Mouse (Mus musculus) embryo, embryonic 11 days (tissue): ENCODE data around the gene Igf2bp2.

Source experiments
- DNase-seq: peaks from one replicate; pipeline ENCODE4 v3.0.0-alpha.2; 2015

Gene Igf2bp2

GRCm38 (mm10) chr16:22162512-22163455 lies at the start of gene Igf2bp2:
Igf2bp2 (minus strand) TSS chr16:22163299.
- peak; percentile 87 for DNase-seq

DNA sequence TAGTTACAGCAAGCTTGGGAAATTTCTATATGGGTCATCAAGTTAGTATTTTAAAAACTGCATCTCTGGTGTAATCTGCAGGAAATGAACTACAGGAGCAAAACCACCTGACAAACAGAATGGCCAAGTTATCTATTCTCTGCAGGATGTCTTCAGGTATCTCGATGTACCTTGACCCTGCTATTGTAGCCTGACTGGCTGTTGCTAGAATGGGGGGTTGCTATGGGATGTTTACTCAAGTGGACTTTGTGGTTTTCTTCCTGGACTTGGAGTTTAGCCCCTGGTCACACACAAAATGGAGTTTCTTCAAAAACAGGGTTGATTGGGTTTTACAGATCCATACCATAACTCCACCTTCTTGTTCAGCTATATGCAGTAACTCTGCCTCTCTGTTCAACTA lies 40.4 kb upstream of the Igf2bp2 start:
- no peak for DNase-seq

GRCm38 (mm10) chr16:22201858-22202257 lies 38.8 kb upstream of the Igf2bp2 start:
- no peak for DNase-seq

GRCm38 (mm10) chr16:22200476-22200875 lies 37.4 kb upstream of the Igf2bp2 start:
- no peak for DNase-seq

GRCm38 (mm10) chr16:22187366-22187765 lies 24.3 kb upstream of the Igf2bp2 start:
- DNase-seq = no peak

DNA sequence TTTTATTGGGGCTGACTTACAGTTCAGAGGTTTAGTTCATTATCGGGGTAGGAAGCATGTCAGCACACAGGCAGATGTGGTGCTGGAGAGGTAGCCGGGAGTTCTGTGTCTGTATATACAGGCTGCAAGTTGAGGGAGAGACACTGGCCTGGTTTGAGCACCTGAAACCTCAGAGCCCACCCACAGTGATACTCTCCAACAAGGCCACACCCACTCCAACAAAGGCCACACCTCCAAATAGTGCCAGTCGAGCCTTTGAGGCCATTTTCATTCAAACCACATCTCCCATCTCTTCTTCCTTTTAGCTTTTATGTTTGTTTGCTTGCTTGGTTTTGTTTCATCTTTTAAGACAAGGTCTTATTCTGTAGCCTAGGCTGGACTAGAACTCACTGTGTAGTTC lies 22.3 kb upstream of the Igf2bp2 start:
- DNase-seq = no peak

DNA sequence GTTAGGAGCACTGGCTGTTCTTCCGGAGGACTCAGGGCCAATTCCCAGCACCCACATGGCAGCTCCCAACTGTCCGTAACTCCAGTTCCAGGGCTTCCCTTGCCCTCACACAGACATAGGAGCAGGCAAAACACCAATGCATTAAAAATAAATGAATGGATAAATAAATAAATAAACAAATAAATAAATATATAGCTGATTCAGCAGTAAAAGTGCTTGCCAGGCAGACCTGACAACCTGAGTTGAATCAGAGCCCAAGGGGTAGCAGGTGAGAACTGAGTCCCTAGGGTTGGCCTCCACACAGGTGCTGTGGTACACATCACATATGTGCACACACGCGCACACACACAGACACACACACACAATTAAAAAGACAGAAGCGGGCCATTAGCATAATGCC lies 21.0 kb upstream of the Igf2bp2 start:
- no peak for DNase-seq

DNA sequence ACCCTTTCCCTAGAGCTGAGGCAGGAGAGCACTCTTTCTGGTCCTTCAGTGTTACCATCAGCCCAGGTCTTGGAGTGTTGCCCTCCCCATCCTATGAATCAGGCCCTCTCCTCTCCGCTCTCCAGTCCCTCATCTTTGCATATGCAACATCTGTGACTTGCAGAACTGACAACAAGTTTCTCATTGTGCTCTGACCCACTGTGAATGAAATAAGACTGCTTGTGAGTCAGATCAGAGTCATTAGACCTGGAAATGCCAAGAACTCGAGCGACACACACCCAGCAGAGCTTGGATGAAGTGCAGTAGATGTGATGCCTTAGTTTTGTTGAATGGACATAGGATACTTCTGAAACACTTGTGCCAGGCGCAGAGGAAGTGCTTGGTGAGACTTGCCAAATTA lies 19.2 kb upstream of the Igf2bp2 start:
- DNase-seq = no peak

- DNase-seq = no peak
Measured at GRCm38 (mm10) chr16:22178793-22179192, 15.7 kb upstream of the Igf2bp2 start.

- DNase-seq = no peak
Measured at GRCm38 (mm10) chr16:22177999-22178398, 14.9 kb upstream of the Igf2bp2 start.

DNA sequence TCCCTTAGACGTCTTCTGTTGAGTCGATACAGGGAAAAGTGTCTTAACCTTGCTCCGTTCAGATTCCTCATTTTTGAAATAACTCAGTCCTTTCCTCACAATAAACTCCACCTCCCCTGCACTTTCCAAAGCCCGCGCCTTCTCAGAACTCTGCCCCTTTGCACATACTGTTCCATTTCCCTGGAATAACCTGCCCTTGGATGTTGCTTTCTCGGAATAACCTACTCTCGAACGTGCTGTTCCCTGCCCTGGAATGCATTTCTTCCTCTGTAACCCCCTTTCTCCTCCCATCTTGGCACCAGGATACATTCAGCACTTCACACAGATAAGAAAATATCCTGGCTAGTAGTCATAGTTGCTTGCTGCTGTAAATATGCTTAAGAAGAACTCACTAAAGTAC lies 5.6 kb upstream of the Igf2bp2 start:
- DNase-seq = no peak

GRCm38 (mm10) chr16:22165556-22165955 lies 2.5 kb upstream of the Igf2bp2 start:
- no peak for DNase-seq

DNA sequence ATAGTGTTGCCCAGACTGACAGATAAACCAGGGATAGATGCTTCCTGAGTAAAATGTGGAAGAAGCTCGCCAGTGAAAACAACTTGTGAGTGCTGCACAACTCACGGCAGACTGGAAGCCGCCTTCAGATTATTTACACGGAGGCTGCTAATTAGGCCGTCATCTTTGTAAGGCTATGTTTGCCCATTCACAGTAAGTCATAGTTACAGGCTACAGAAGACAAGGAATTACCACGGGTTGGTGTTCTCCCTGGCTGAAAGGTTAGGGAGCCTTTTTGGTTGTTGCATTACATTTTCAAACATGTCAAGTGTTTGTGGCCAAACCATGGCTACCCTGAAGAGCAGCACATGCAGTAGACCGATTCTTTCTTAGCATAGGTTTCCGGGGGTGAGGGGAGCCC lies 1.3 kb upstream of the Igf2bp2 start:
- no peak for DNase-seq

GRCm38 (mm10) chr16:22163456-22163851 lies 355 bp upstream of the Igf2bp2 start:
- DNase-seq = peak; percentile 82

DNA sequence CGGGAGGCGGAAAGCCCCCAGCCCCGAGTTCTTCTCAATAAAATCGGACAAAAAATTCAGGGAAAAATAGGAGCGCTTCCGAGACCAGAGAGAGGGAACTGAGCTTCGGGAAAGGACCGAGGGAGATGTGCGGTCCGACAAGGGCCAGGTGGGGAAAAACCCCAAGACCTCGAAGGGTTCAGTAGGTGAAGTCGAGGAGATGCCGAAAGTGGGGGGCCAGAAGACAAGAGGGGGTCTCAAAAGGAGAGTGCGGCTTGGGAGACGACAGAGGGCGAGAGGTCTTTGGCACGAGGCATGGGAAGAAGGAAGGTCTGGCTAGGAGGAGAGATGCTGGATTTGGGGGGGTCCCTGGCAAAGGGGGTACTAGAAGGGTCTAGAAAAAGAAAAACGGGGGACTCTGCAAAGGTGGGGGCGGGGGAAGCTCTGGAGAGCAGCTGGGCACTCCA lies 1.0 kb downstream of the Igf2bp2 start:
- DNase-seq = no peak

- DNase-seq = peak; percentile 88
Measured at GRCm38 (mm10) chr16:22161351-22162065, 1.6 kb downstream of the Igf2bp2 start.

DNA sequence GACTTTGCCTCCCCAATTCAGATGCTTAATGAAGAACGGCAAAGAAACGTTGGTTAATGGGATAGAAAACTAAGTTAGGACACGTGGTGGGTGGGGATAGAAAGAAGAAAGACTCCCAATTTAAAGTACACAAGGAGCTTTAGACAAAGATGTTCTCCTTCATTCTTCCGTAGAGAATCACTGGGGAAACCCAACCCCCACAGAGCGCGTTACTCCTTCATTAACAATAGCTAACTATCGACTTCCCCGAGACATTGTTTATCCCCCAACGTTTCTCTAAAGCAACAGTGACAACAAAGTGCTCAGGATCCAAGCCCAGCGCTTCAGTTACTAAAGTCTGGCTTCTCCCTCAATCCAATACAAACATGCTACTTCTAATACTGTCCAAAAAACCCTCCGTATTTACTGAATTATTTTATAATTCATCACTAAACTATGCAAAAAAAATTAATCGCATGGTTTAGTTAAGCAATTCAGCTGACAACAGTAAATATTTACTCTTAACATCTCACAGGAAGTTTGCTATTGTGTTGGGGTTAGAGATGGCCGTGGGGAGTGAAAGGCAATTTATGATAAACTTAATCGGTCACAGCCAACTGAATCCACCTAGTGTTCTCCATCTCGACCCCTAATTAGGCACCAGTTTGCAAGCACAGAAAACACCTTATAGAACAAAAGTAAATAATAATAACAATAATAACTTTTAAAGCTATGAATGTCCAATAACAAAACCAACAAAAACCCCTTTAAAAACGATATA lies 2.5 kb downstream of the Igf2bp2 start:
- DNase-seq = peak; percentile 45

DNA sequence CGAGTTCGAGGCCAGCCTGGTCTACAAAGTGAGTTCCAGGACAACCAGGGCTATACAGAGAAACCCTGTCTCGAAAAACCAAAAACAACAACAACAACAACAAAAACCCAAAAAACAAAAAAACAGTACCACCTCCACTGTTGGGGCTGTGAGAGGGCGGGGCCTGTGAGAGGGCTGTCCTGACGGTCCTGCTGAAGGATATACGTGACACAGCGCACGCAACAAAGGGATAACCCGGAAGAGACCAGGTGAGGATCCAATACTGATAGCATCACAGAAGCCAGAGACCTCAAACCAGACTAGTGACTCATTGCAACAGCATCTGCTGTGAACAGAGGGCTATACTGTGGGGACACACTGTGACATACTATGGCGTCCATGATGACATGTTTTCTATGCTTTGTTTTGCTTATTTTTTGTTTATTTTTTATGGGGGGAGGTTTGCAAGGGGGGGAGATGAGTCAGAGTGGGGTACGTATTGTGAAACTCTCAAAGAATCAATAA lies 10.1 kb downstream of the Igf2bp2 start:
- no peak for DNase-seq

GRCm38 (mm10) chr16:22151706-22152315 lies 11.3 kb downstream of the Igf2bp2 start:
- DNase-seq = peak; percentile 23

DNA sequence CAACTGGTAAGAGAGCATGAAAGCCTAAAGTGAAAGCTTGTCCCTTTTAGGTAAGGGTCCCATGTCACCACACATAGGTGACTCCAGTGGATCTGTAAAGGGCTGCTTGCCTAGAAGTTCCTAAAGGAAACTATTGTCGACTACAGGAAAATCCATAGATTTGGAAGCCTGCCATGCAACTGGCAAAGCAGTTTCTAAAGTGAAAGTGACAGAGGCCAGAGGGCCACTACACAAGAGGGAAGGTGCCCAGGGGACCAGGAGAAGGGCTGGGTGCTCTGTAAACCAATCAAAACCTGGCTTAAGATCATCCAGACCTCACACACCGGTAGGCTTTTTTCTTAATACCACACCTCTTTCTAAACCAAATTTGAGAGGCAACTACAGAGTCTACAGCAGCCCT lies 12.7 kb downstream of the Igf2bp2 start:
- no peak for DNase-seq

DNA sequence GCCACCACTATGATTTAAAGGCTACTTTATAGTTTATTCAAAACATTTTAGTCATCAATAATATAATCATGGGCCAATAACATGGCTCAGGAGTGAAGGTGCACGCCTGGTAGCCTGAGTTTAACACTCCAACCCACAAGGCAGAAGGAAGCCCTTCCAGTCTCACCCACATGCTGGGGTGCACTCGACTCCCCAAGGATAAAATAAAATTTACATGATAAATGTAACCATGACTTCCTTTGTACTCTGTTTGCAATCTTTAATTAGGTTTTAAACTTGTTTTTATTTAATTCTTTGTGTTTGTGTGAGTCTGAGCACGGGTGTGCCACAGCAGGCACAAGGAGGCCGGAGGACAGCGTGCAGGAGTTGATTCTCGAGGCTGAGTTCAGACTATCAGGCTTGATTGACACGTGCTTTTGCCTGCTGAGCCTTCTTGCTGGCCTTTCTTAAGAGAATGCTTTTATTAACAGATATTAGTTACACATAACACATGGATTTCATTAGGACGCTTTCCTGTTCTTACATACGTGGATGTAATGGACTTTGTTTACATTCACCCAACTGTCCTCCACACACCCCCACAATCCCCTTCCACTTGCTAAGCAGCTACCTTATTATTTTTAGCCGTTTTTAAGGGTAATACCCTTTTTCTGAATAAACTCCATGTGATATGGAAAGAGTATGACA lies 13.3 kb downstream of the Igf2bp2 start:
- no peak for DNase-seq

- no peak for DNase-seq
Measured at GRCm38 (mm10) chr16:22149076-22149475, 14.0 kb downstream of the Igf2bp2 start.
